Mouse (Mus musculus) heart, postnatal 10 days (tissue): Measurements from ENCODE around the gene Rilp. TPM values are rescaled to one million over a fixed set of nuclear protein-coding genes. Genes with fewer than 3 reads are reported as not detected.
"Not testable (repeated sequence)": the region's sequence is repeated elsewhere in the genome, so short reads cannot be mapped to it uniquely, and the experiment has no call there.

Source experiments
- DNase-seq, 2 experiments: peaks; one replicate each; pipeline ENCODE4 v3.0.0; 2021
- intact Hi-C: fragments of 180-260 bp; cut with DNase I; formaldehyde crosslinking; loops from one replicate; pipeline ENCODE4 v1.15.1; 2025
- microRNA-seq, 2 experiments: library from miRNA; unstranded; fragments of <30 nt; microRNA quantifications; one replicate each; pipeline ENCODE4 v1.2.0; 2022
- total RNA-seq, 2 experiments: library from RNA; stranded (reverse); gene quantifications; 2 replicates each; pipeline ENCODE4 v1.2.3; 2021

Gene Rilp
- total RNA-seq, 2 experiments from 2014 or later, result 32.2 to 34.5 TPM

GRCm38 (mm10) chr11:75551321-75551720, 41.4 kb downstream of the Rilp start:
- no peak for DNase-seq

GRCm38 (mm10) chr11:75551961-75552441, 42.1 kb downstream of the Rilp start:
- intact Hi-C loops, result loop anchor here (2.0 kb wide), 1 partner anchor 21 kb away; no protein-coding TSS in a partner anchor
- DNase-seq, result peak; percentile 75 to 77

More at GRCm38 (mm10) chr11:75551321-75551720, 41.4 kb downstream of the Rilp start:
- intact Hi-C loops, result no loop called here

DNA sequence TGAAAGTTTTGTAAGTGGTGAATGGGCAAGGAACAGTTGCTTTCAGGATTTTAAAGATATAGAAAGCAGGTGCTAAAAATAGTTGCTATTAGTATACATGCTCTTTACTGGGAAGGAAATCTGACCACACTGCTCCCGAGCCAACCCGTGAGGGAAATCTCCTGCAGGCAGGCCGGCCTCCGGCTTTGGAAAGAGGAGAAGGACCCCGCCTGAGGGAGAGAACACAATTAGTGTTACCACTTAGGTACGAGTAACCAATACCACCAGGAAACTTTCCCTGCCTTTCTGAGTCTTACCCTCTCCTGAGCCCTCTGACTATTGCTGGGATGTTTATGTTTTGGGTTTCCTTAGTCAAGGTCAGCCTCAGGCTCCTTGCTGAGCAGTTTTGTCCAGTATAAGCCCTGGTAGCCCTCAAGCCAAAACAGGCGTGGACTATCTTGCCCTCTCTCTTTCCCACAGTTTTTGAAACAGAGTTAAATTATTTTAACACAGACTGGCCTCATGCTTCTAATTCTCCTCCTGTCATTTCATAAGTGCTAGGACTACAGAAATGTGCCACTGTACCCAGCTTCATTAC, 43.1 kb downstream of the Rilp start:
- DNase-seq, result no peak
- intact Hi-C loops, result loop anchor here (2.0 kb wide), 1 partner anchor 20 kb away; no protein-coding TSS in a partner anchor

GRCm38 (mm10) chr11:75556006-75556405, 46.1 kb downstream of the Rilp start:
- intact Hi-C loops, DNase-seq: not testable (repeated sequence)

GRCm38 (mm10) chr11:75557142-75557541, 47.2 kb downstream of the Rilp start:
- intact Hi-C loops, result no loop called here
- DNase-seq, result no peak

DNA sequence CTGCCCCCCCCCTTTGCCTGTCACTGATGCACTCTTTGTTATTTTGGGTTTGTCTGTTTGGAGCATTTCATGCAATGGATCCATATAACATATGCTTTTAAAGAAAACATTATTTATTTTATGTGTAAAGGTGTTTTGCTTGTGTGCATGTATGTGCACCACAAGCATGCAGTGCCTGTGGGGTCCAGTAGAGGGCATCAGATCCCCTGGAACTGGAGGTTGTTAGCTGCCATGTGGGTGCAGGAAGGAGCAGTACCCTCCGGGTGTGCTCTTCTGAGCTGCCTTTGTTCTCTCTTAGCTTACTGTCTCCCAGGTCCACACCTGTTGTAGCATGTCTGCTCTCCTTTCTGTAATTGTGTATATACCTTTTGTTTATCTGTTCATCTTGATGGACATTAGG, 48.2 kb downstream of the Rilp start:
- intact Hi-C loops, result no loop called here
- no peak for DNase-seq

- DNase-seq, result no peak
- intact Hi-C loops, result no loop called here
Observed at GRCm38 (mm10) chr11:75559870-75560504, 50.1 kb downstream of the Rilp start.

DNA sequence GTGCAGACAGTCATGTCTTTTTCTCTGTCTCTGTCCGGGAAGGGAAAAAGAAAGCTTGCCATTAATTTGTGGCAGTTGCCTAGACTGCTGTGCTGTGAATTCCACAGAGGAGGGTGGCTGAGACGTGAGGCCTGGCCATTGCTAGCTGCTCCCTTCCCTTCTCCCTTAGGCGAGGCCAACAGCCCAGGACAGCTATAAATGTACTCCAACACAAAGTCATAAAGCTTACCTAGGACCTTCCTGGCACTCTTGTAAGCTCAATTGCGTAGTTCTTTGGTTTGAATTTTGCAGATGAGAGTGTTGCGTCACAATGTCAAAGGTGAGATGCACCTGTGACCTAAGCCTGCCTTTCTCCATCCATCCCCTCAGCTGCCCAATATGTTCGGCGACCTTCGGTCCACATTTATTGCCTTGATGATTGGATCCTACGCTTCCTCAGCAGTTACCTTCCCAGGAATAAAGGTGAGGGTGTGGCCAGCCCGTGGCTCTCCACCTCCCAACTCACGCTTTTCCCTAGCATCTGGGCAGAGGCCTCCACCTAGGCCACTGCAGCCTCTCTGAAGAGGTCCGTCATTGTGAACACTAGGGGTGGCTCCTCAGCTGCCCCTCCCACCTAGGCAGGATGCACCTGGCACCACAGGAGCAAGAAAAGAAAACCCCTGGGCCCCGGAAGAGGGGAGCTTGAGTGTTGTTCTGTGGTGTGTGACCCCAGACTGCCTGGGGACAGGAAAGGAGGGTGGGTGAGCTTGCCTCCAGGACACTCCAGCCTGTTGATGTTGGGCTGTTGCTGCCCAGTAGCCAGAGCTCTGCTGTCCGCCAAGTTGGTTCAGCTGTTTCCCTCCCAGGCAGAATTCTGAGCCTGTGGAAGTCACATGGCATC, 50.9 kb downstream of the Rilp start:
- intact Hi-C loops, result no loop called here
- no peak for DNase-seq

DNA sequence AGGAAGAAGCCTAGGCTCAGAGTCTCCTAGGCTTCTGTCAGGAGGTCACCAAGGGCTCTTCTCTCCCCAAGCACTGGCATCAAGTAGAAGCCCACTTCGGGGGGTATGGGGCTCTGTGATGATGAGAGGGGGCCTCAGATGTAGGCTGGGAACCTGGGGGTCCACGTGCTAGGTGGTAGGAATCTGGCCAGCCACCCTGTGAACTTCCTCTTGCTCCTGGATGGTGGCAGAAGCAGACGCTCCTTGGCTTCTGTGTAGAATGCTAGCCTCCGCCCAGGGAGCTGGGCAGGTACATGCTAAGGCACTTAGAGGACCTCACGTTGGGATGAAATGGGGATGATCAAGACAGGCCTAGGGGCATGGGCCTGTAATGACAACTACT, 51.5 kb downstream of the Rilp start:
- intact Hi-C loops, result no loop called here
- no peak for DNase-seq

Small RNAs within 50 kb of the gene (microRNA-seq; reads per million reads assigned to microRNA genes)
- gene Mir22, result 7,292 to 13,124 reads per million in 2 experiments
- 0 reads per million in 2 experiments for gene Mir3971

Other genes starting within 250 kb of the Rilp start
- 10 to 100 TPM; 82.4 to 90.0 TPM for gene Rpa1, start 161.8 kb upstream of the Rilp start, total RNA-seq
- 1 to 10 TPM; 4.9 to 7.4 TPM for gene Smyd4, start 161.7 kb upstream of the Rilp start, total RNA-seq
- 10 to 100 TPM; 23.6 to 29.0 TPM for gene Serpinf1, start 87.4 kb upstream of the Rilp start, total RNA-seq
- not detected for gene Serpinf2, start 70.5 kb upstream of the Rilp start, total RNA-seq
- gene Wdr81, start 55.4 kb upstream of the Rilp start, total RNA-seq, result 1 to 10 TPM; 7.8 to 8.3 TPM
- 1 to 10 TPM; 8.1 to 9.3 TPM for gene Tlcd2, start 48.4 kb upstream of the Rilp start, total RNA-seq
- gene Prpf8, start 23.3 kb upstream of the Rilp start, total RNA-seq, result 100 to 1,000 TPM; 103 to 109 TPM
- gene Scarf1, start 3.4 kb downstream of the Rilp start, total RNA-seq, result 10 to 100 TPM; 15.9 to 17.8 TPM
- gene Slc43a2, start 21.6 kb downstream of the Rilp start, total RNA-seq, result 10 to 100 TPM; 14.2 to 17.3 TPM
- gene Pitpna, start 78.0 kb downstream of the Rilp start, total RNA-seq, result 100 to 1,000 TPM; 146 to 150 TPM
- 10 to 100 TPM; 35.4 to 37.3 TPM for gene Inpp5k, start 120.9 kb downstream of the Rilp start, total RNA-seq
- gene Myo1c, start 140.4 kb downstream of the Rilp start, total RNA-seq, result 100 to 1,000 TPM; 151 to 153 TPM
- gene Crk, start 169.2 kb downstream of the Rilp start, total RNA-seq, result 100 to 1,000 TPM; 108 to 112 TPM
- 100 to 1,000 TPM; 738 to 749 TPM for gene Ywhae, start 222.8 kb downstream of the Rilp start, total RNA-seq